Mouse (Mus musculus) ES-E14 (cell line): ENCODE results near the gene Slc30a10. TPM values are rescaled to one million over a fixed set of nuclear protein-coding genes. Genes with fewer than 3 reads are reported as not detected.

ENCODE experiments used
- DNase-seq: peaks from one replicate; pipeline ENCODE4 v3.0.0-alpha.2; 2013; ENCODE audit warnings: low read depth, low spot score
- H3K27ac ChIP-seq: 2 replicates; pipeline ENCODE4 v1.5.1; 2012; ENCODE audit warnings: low read depth, mild to moderate bottlenecking, low read length, moderate library complexity, mixed read lengths; ENCODE audit not compliant: poor library complexity, insufficient read depth, severe bottlenecking
- H3K36me3 ChIP-seq: 2 replicates; pipeline ENCODE4 v1.6.1; 2012; ENCODE audit warnings: mild to moderate bottlenecking, low read length, moderate library complexity, mixed read lengths; ENCODE audit not compliant: control insufficient read depth, poor library complexity, insufficient read depth, severe bottlenecking
- H3K4me1 ChIP-seq, 2 experiments: fragments of 150-350 bp in 1 of 2; sonication (generic) in 1 of 2; 2 replicates each; pipeline ENCODE4 v1.6.1; 2012; ENCODE audit warnings: low read length in 2 of 2, mild to moderate bottlenecking in 1 of 2, mixed read lengths in 1 of 2; ENCODE audit not compliant: control insufficient read depth in 2 of 2, insufficient read depth in 2 of 2, poor library complexity in 1 of 2
- H3K4me3 ChIP-seq, 2 experiments: fragments of 150-350 bp in 1 of 2; sonication (generic) in 1 of 2; 2 replicates each; pipeline ENCODE4 v1.5.1; 2012; ENCODE audit warnings: low read length in 2 of 2, low read depth in 1 of 2, mild to moderate bottlenecking in 1 of 2, mixed read lengths in 1 of 2; ENCODE audit not compliant: insufficient read depth in 1 of 2, poor library complexity in 1 of 2, severe bottlenecking in 1 of 2
- H3K9ac ChIP-seq: 2 replicates; pipeline ENCODE4 v1.6.1; 2012; ENCODE audit warnings: low read depth, mild to moderate bottlenecking, low read length, mixed read lengths; ENCODE audit not compliant: poor library complexity, insufficient read depth, severe bottlenecking
- H3K9me3 ChIP-seq: fragments of 150-350 bp; sonication (generic); 2 replicates; pipeline ENCODE4 v1.6.1; 2012; ENCODE audit warnings: low read depth, mild to moderate bottlenecking, low read length; ENCODE audit not compliant: control insufficient read depth, insufficient read depth
- CHD2 ChIP-seq: IDR thresholded peaks from 2 replicates; pipeline ENCODE4 v1.6.1; 2014; ENCODE audit warnings: mild to moderate bottlenecking, low read depth, low read length, inconsistent platforms
- HCFC1 ChIP-seq: IDR thresholded peaks from 2 replicates; pipeline ENCODE4 v1.6.1; 2012; ENCODE audit warnings: low read length, inconsistent platforms, borderline replicate concordance; ENCODE audit not compliant: insufficient read depth
- MAFK ChIP-seq: IDR thresholded peaks from 2 replicates; pipeline ENCODE4 v1.6.1; 2014; ENCODE audit warnings: mild to moderate bottlenecking, low read depth, low read length, inconsistent platforms; ENCODE audit not compliant: insufficient read depth
- ZC3H11A ChIP-seq: IDR thresholded peaks from 2 replicates; pipeline ENCODE4 v1.6.1; 2012; ENCODE audit warnings: low read depth, mild to moderate bottlenecking, inconsistent platforms, low read length, borderline replicate concordance
- ZNF384 ChIP-seq: IDR thresholded peaks from 2 replicates; pipeline ENCODE4 v1.6.1; 2012; ENCODE audit warnings: low read depth, low read length, inconsistent platforms
- in situ Hi-C, 2 experiments: fragments of 600-800 bp; cut with MboI; formaldehyde crosslinking; loops; one replicate each; pipeline ENCODE4 v1.15.1; 2025; ENCODE audit warnings: low sequenced_read_pairs in 2 of 2, inconsistent platforms in 1 of 2; ENCODE audit not compliant: unreplicated experiment in 2 of 2
- total RNA-seq: library from RNA; depleted of rRNA; stranded (reverse); fragments of 300-350 nt; gene quantifications from 2 replicates; pipeline ENCODE4 v1.2.3, GENCODE M21; 2012

Gene Slc30a10
- total RNA-seq, 1 experiment = 0.45 TPM

- TF ChIP-seq HCFC1 = no peak
- TF ChIP-seq CHD2 = no peak
- TF ChIP-seq ZNF384 = no peak
- no peak for TF ChIP-seq MAFK
- no peak for TF ChIP-seq ZC3H11A
- in situ Hi-C loops = no loop called here
- Histone ChIP-seq H3K4me3 (no peak overlapping the region), H3K4me1 (peaks cover 10 to 11% of the 10 kb centered on the region in 2 experiments), H3K27ac (no peak overlapping the region), H3K9ac (no peak overlapping the region), H3K36me3 (no peaks in the 10 kb centered on the region), H3K9me3 (no peaks in the 10 kb centered on the region)
- no peak for DNase-seq
These were observed 35.2 kb downstream of the Slc30a10 start for GRCm38 (mm10) chr1:185489893-185490292.

GRCm38 (mm10) chr1:185490603-185491002, 36.0 kb downstream of the Slc30a10 start:
- Histone ChIP-seq H3K9ac (no peak overlapping the region), H3K27ac (no peak overlapping the region), H3K9me3 (no peaks in the 10 kb centered on the region), H3K36me3 (no peaks in the 10 kb centered on the region), H3K4me3 (no peak overlapping the region), H3K4me1 (peaks cover 10 to 11% of the 10 kb centered on the region in 2 experiments)
- in situ Hi-C loops = no loop called here
- DNase-seq = no peak
- TF ChIP-seq ZC3H11A (no peak), HCFC1 (no peak), ZNF384 (no peak), MAFK (no peak)

GRCm38 (mm10) chr1:185493439-185494034, 38.9 kb downstream of the Slc30a10 start:
- in situ Hi-C loops = no loop called here
- peaks cover 2 to 3% of the 10 kb centered on the region in 2 experiments; a peak in 2 of 4 replicates for H3K4me1 ChIP-seq
- H3K27ac ChIP-seq = no peak overlapping the region
- H3K36me3 ChIP-seq = no peaks in the 10 kb centered on the region
- H3K9me3 ChIP-seq = no peaks in the 10 kb centered on the region
- no peak overlapping the region for H3K4me3 ChIP-seq
- DNase-seq = no peak
- no peak overlapping the region for H3K9ac ChIP-seq
- TF ChIP-seq ZNF384 = no peak
- no peak for TF ChIP-seq HCFC1
- no peak for TF ChIP-seq MAFK
- no peak for TF ChIP-seq ZC3H11A

DNA sequence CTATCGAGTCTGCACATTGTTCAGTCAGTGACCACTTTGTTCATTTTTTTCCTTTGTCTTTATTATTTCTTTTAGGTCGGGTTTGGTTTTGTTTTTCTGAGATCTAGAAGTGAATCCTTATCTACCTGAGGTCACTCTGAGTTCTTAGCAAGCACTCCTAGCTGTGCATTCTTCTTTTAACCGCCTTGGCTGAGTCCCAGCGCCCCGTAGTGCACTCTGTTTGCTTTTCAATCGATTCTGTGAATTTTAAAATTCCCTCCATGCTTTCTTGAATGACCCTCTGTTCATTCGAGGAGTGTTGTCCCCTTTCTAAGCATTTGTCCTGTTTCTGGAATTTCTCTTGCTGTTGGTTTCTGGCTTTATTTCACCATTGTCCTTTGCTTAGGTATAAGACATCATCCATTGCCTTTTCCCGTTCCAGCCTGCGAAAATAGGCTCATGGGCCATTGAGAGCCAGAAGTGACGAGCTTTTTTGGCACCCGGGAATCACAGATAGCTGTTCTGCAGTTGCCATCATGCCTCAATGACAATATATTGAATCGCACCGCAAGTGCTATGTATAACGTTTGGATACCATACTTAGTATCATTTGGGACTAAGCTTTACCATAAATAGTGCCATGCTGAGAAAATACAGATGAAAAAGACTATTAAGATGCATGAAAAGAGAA, 42.3 kb downstream of the Slc30a10 start:
- Histone ChIP-seq H3K4me1 (peaks cover 0 to 2% of the 10 kb centered on the region in 2 experiments; a peak in 1 of 4 replicates), H3K9me3 (no peaks in the 10 kb centered on the region), H3K36me3 (no peaks in the 10 kb centered on the region), H3K9ac (no peak overlapping the region), H3K4me3 (no peak overlapping the region), H3K27ac (no peak overlapping the region)
- in situ Hi-C loops = no loop called here
- DNase-seq = no peak
- TF ChIP-seq ZNF384 = no peak
- no peak for TF ChIP-seq MAFK
- no peak for TF ChIP-seq ZC3H11A
